Mouse (Mus musculus): ENCODE results near the gene Olfr902. TPM values are rescaled to one million over a fixed set of nuclear protein-coding genes. Genes with fewer than 3 reads are reported as not detected.
"Not testable (repeated sequence)": the region's sequence is repeated elsewhere in the genome, so short reads cannot be mapped to it uniquely, and the experiment has no call there.

Olfr902 gene
- polyA plus RNA-seq (2014; fragmentation: Nextera tagmentation; extraction: Ambion mirVana): not detected in 2 replicates

DNA sequence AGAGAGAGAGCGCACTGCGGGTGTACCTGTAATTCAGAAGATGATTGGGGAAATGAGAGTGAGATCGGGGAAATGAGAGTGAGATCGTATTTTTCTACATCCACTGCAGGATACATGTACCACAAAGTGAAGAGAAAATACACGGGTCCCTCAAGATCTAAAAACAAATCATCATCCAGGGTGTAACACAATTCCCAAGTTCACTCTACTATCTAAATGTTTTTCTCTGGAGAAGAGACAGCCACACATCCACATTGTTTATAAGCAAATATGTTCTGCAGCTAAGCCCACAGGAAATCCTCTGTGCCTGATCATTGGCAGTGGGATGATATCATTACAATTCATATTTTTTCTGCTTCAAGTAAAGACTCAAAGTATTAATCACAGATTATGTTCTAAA lies at the start of gene Olfr902:
Olfr902 (plus strand) TSS at position 301 of the 400 bp plus-strand sequence.
- Histone ChIP-seq H3K9ac (ENCODE audit: low read depth, low read length) (no peak within 1 kb of the TSS), H3K4me3 (ENCODE audit: low read depth, low read length) (no peak within 1 kb of the TSS), H3K27ac (ENCODE audit: low read depth, low read length) (no peak within 1 kb of the TSS), H3K9me3 (replicated peaks; ENCODE audit: control insufficient read depth, low read length) (no peaks in the 10 kb centered on the region), H3K4me1 (ENCODE audit: control insufficient read depth, insufficient read depth, low read length) (no peaks in the 10 kb centered on the region), H3K27me3 (ENCODE audit: control insufficient read depth, insufficient read depth, low read length) (no peaks in the 10 kb centered on the region), H3K4me2 (no peak within 1 kb of the TSS), H3K36me3 (ENCODE audit: control insufficient read depth, insufficient read depth, low read length) (no peaks in the 10 kb centered on the region)
- WGBS (ENCODE audit: insufficient replicate concordance): 77% methylated on average over 5 of the region's 5 CpGs
- no peak for ATAC-seq (replicated peaks; ENCODE audit: insufficient number of reproducible peaks, low FRiP score, low TSS enrichment)

DNA sequence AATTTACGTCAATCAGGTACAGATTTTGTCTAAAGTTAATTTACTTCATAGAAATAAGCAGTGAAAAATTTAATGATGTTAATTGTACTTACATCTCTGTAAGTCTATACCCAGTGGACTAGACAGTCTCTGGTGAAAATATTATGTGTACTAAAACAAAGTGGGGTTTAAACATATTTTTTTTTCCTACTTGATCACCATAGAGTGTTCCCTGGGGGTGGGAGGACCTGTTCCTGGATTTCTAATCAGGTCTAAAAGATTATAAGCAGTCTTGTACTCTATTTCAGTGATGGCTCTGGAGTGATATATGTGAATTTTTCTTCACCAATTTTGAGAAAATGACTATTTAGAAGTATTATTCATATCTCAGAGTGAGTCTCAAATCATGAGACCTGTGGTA lies 46.1 kb upstream of the Olfr902 start, which contains the start of gene Olfr147:
Olfr147 (plus strand) TSS at position 301 of the 400 bp plus-strand sequence.
- Histone ChIP-seq H3K27ac (ENCODE audit: low read depth, low read length) (no peak within 1 kb of the TSS), H3K27me3 (ENCODE audit: control insufficient read depth, insufficient read depth, low read length) (no peaks in the 10 kb centered on the region), H3K4me1 (ENCODE audit: control insufficient read depth, insufficient read depth, low read length) (no peaks in the 10 kb centered on the region), H3K4me3 (ENCODE audit: low read depth, low read length) (no peak within 1 kb of the TSS), H3K4me2 (no peak within 1 kb of the TSS), H3K9me3 (replicated peaks; ENCODE audit: control insufficient read depth, low read length) (no peaks in the 10 kb centered on the region), H3K9ac (ENCODE audit: low read depth, low read length) (no peak within 1 kb of the TSS), H3K36me3 (ENCODE audit: control insufficient read depth, insufficient read depth, low read length) (no peaks in the 10 kb centered on the region)
- no peak for ATAC-seq (replicated peaks; ENCODE audit: insufficient number of reproducible peaks, low FRiP score, low TSS enrichment)
- WGBS (ENCODE audit: insufficient replicate concordance): 73% methylated on average over 1 of the region's 1 CpGs

DNA sequence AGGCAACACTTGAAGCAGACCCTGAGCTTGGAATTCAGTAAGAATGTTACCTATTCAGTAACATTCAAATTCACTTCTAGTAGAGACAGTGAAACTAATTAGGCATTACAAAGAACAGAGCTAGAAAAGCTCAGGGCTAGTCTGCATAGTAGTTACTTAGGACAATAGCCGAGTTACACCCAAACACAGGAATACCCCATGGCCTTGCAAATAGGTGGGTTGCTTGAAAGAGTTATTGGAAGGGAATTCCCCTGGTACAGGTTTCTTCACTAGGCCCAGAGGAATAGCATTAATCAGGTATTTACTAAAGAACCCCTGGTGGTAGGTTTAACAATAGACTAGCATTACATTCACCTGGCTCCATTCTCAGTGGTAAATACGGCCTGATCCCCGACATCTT lies 40.0 kb upstream of the Olfr902 start:
- not testable (repeated sequence) for H3K27ac ChIP-seq (ENCODE audit: low read depth, low read length); H3K9me3 ChIP-seq (replicated peaks; ENCODE audit: control insufficient read depth, low read length); H3K4me1 ChIP-seq (ENCODE audit: control insufficient read depth, insufficient read depth, low read length); H3K9ac ChIP-seq (ENCODE audit: low read depth, low read length); H3K4me2 ChIP-seq; H3K27me3 ChIP-seq (ENCODE audit: control insufficient read depth, insufficient read depth, low read length); H3K4me3 ChIP-seq (ENCODE audit: low read depth, low read length); H3K36me3 ChIP-seq (ENCODE audit: control insufficient read depth, insufficient read depth, low read length); ATAC-seq (replicated peaks; ENCODE audit: insufficient number of reproducible peaks, low FRiP score, low TSS enrichment)
- WGBS (ENCODE audit: insufficient replicate concordance): 83% methylated on average over 3 of the region's 3 CpGs

DNA sequence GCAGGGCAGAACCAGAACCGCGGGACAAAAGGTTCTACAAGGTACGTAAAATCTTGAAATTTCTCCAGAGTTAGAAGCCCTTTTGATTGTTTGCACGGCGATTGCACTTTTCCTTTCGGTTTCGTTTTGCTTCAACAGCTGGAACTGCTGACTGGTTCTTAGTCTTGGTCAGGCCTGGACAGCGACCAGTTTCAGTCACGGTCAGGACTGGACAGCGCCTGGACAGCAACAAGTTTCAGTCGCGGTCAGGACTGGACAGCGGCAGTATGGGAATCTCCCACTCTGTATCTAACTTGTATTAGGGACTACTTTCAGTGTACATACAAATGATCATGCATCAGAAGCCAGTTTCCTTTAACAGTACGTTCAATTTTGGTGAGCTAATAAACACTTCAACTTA lies 34.0 kb upstream of the Olfr902 start:
- whole genome bisulfite sequencing (ENCODE audit: insufficient replicate concordance): 88% methylated on average over 14 of the region's 14 CpGs
- not testable (repeated sequence) for H3K4me3 ChIP-seq (ENCODE audit: low read depth, low read length); H3K4me2 ChIP-seq; ATAC-seq (replicated peaks; ENCODE audit: insufficient number of reproducible peaks, low FRiP score, low TSS enrichment); H3K9ac ChIP-seq (ENCODE audit: low read depth, low read length); H3K9me3 ChIP-seq (replicated peaks; ENCODE audit: control insufficient read depth, low read length); H3K27me3 ChIP-seq (ENCODE audit: control insufficient read depth, insufficient read depth, low read length); H3K4me1 ChIP-seq (ENCODE audit: control insufficient read depth, insufficient read depth, low read length); H3K36me3 ChIP-seq (ENCODE audit: control insufficient read depth, insufficient read depth, low read length); H3K27ac ChIP-seq (ENCODE audit: low read depth, low read length)

DNA sequence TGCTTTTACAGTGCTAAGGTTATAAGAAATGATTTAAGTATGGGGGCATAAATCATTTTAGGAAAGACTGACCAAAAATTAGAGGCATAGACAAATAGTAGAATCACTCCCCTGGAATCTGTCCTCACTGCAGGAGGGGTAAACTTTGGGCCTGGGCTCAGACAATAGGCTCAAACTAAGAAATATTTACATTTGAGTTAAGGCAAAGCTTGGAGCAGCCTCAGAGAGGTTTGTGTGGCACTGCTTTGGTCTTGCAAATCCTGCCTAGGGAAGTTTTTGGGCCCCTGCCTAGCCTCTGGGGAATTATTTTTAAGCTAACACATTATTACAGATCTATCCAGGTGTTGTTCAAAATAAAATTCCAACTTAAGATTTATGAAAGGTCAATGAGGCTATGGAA lies 23.7 kb upstream of the Olfr902 start:
- no peak overlapping the region for H3K4me3 ChIP-seq (ENCODE audit: low read depth, low read length)
- H3K4me1 ChIP-seq (ENCODE audit: control insufficient read depth, insufficient read depth, low read length): no peaks in the 10 kb centered on the region
- no peak for ATAC-seq (replicated peaks; ENCODE audit: insufficient number of reproducible peaks, low FRiP score, low TSS enrichment)
- no peak overlapping the region for H3K27ac ChIP-seq (ENCODE audit: low read depth, low read length)
- no peak overlapping the region for H3K4me2 ChIP-seq
- no peaks in the 10 kb centered on the region for H3K27me3 ChIP-seq (ENCODE audit: control insufficient read depth, insufficient read depth, low read length)
- no peaks in the 10 kb centered on the region for H3K36me3 ChIP-seq (ENCODE audit: control insufficient read depth, insufficient read depth, low read length)
- no peaks in the 10 kb centered on the region for H3K9me3 ChIP-seq (replicated peaks; ENCODE audit: control insufficient read depth, low read length)
- no peak overlapping the region for H3K9ac ChIP-seq (ENCODE audit: low read depth, low read length)

DNA sequence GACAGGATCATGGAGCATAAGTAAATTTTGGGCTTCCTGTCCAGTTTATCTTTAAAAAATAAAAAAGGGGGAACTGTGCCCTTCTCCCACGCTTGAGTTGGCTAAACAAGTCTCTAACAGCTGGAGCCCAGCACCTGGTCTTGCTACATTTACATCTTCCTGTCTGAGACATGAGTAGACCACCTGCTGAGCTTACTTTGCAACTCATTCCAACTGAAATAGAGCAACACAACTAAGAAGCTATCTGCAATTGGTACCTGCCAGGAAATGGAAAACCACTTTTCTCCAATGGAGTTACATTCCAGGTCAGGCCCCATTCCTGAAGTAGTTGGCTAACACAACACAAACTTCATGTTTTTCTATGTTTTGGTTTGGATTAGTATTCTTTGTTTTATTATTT lies 20.4 kb upstream of the Olfr902 start:
- WGBS (ENCODE audit: insufficient replicate concordance): 66% methylated on average over 1 of the region's 1 CpGs
- Histone ChIP-seq H3K4me3 (ENCODE audit: low read depth, low read length) (no peak overlapping the region), H3K9ac (ENCODE audit: low read depth, low read length) (no peak overlapping the region), H3K36me3 (ENCODE audit: control insufficient read depth, insufficient read depth, low read length) (no peaks in the 10 kb centered on the region), H3K4me2 (no peak overlapping the region), H3K9me3 (replicated peaks; ENCODE audit: control insufficient read depth, low read length) (no peaks in the 10 kb centered on the region), H3K27me3 (ENCODE audit: control insufficient read depth, insufficient read depth, low read length) (no peaks in the 10 kb centered on the region), H3K27ac (ENCODE audit: low read depth, low read length) (no peak overlapping the region), H3K4me1 (ENCODE audit: control insufficient read depth, insufficient read depth, low read length) (no peaks in the 10 kb centered on the region)
- ATAC-seq (replicated peaks; ENCODE audit: insufficient number of reproducible peaks, low FRiP score, low TSS enrichment): no peak

DNA sequence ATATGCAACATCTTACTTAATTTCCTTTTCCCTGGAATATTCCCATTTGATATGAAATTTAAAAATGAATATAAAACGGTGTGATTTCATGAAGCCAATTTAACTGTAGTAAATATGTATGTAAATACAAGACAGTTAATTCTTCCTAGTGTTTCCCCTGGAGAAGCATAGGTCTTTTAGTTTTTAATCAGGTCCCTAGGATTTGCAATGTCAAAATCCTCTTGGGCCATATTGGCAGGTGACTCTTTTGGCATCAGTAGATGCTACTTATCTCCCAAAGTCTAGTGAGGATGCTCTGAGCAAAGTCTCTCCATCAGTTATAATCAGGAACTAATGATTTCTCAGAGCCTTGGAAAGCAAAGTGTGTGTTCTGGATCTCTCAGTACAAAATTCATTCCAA lies 18.3 kb upstream of the Olfr902 start, which contains the start of gene Olfr901:
Olfr901 (plus strand) TSS at position 301 of the 400 bp plus-strand sequence.
- ATAC-seq (replicated peaks; ENCODE audit: insufficient number of reproducible peaks, low FRiP score, low TSS enrichment): no peak
- H3K4me2 ChIP-seq: no peak within 1 kb of the TSS
- H3K27ac ChIP-seq (ENCODE audit: low read depth, low read length): no peak within 1 kb of the TSS
- H3K9me3 ChIP-seq (replicated peaks; ENCODE audit: control insufficient read depth, low read length): no peaks in the 10 kb centered on the region
- no peaks in the 10 kb centered on the region for H3K27me3 ChIP-seq (ENCODE audit: control insufficient read depth, insufficient read depth, low read length)
- no peaks in the 10 kb centered on the region for H3K36me3 ChIP-seq (ENCODE audit: control insufficient read depth, insufficient read depth, low read length)
- no peaks in the 10 kb centered on the region for H3K4me1 ChIP-seq (ENCODE audit: control insufficient read depth, insufficient read depth, low read length)
- no peak within 1 kb of the TSS for H3K4me3 ChIP-seq (ENCODE audit: low read depth, low read length)
- no peak within 1 kb of the TSS for H3K9ac ChIP-seq (ENCODE audit: low read depth, low read length)
- 76% methylated on average over 1 of the region's 1 CpGs for WGBS (ENCODE audit: insufficient replicate concordance)

DNA sequence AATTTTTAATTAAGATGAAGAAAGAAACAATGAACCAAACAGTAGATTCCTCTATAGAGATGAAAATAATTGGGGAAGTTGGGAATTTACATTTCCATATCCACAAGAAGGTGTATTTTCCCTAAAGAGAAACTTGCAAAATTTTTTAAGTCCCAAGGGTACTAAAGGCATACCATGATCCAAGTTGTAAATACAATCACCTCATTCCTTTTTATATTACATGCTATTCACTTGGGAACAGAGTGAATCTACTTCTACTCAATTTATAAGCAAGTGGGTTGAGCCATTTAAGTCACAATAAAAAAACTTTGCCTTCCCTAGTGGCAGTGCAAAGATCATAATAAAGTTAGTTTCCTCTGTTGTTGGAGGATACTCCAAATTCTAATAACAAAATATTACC lies 15.4 kb downstream of the Olfr902 start, which contains the start of gene Olfr904:
Olfr904 (plus strand) TSS at position 301 of the 400 bp plus-strand sequence.
- Histone ChIP-seq H3K36me3 (ENCODE audit: control insufficient read depth, insufficient read depth, low read length) (no peaks in the 10 kb centered on the region), H3K4me1 (ENCODE audit: control insufficient read depth, insufficient read depth, low read length) (no peaks in the 10 kb centered on the region), H3K4me2 (no peak within 1 kb of the TSS), H3K9ac (ENCODE audit: low read depth, low read length) (no peak within 1 kb of the TSS), H3K27ac (ENCODE audit: low read depth, low read length) (no peak within 1 kb of the TSS), H3K27me3 (ENCODE audit: control insufficient read depth, insufficient read depth, low read length) (no peaks in the 10 kb centered on the region), H3K4me3 (ENCODE audit: low read depth, low read length) (no peak within 1 kb of the TSS), H3K9me3 (replicated peaks; ENCODE audit: control insufficient read depth, low read length) (no peaks in the 10 kb centered on the region)
- no peak for ATAC-seq (replicated peaks; ENCODE audit: insufficient number of reproducible peaks, low FRiP score, low TSS enrichment)

DNA sequence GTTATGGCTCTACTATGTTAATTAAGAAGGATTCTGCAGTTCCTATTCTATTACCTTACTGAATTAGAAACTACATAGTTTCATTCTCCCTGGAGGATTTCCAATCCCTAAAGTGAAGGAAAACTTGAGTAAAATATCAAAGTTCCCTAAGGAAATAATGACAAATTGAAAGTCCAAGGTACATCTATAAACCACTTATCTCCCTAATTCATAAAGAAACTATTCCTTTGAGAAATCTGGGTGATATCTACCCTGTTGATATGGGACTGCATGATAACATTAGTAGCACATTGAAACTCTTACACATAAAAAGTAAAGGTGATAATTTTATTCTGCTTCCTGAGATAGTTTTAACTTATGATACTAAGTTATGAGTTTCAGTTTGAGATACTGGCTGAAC lies 23.4 kb downstream of the Olfr902 start, which contains the start of gene Olfr905:
Olfr905 (plus strand) TSS at position 301 of the 400 bp plus-strand sequence.
- no peak within 1 kb of the TSS for H3K27ac ChIP-seq (ENCODE audit: low read depth, low read length)
- no peak within 1 kb of the TSS for H3K4me3 ChIP-seq (ENCODE audit: low read depth, low read length)
- H3K4me1 ChIP-seq (ENCODE audit: control insufficient read depth, insufficient read depth, low read length): no peaks in the 10 kb centered on the region
- H3K9me3 ChIP-seq (replicated peaks; ENCODE audit: control insufficient read depth, low read length): no peaks in the 10 kb centered on the region
- ATAC-seq (replicated peaks; ENCODE audit: insufficient number of reproducible peaks, low FRiP score, low TSS enrichment): no peak
- H3K9ac ChIP-seq (ENCODE audit: low read depth, low read length): no peak within 1 kb of the TSS
- no peak within 1 kb of the TSS for H3K4me2 ChIP-seq
- H3K36me3 ChIP-seq (ENCODE audit: control insufficient read depth, insufficient read depth, low read length): no peaks in the 10 kb centered on the region
- no peaks in the 10 kb centered on the region for H3K27me3 ChIP-seq (ENCODE audit: control insufficient read depth, insufficient read depth, low read length)

Data from heart, embryonic 11.5 days (tissue).